Mouse (Mus musculus): ENCODE results near the gene Dot1l. TPM values are rescaled to one million over a fixed set of nuclear protein-coding genes. Genes with fewer than 3 reads are reported as not detected.

Dot1l gene
- polyA plus RNA-seq, 1 experiment from 2014 or later: 7.5 TPM

GRCm38 (mm10) chr10:80804340-80804739 is 49.3 kb downstream of the Dot1l start:
- H3K27ac ChIP-seq (ENCODE audit: low read length): no peak overlapping the region
- peaks cover 42% of the 10 kb centered on the region for H3K36me3 ChIP-seq (ENCODE audit: control insufficient read depth, insufficient read depth)
- no peak for ATAC-seq (ENCODE audit: low read depth)
- 80% methylated on average over 2 of the region's 2 CpGs for WGBS (ENCODE audit: insufficient replicate concordance)
- no peak overlapping the region for H3K9ac ChIP-seq (ENCODE audit: low read depth, low read length)
- H3K27me3 ChIP-seq (ENCODE audit: control insufficient read depth, insufficient read depth, low read depth, low read length): peaks cover 31% of the 10 kb centered on the region
- no peak overlapping the region for H3K4me3 ChIP-seq (ENCODE audit: low read depth, low read length)
- H3K9me3 ChIP-seq (replicated peaks; ENCODE audit: control insufficient read depth, low read length): no peaks in the 10 kb centered on the region
- H3K4me2 ChIP-seq (ENCODE audit: low read depth, low read length): no peak overlapping the region
- peaks cover 47% of the 10 kb centered on the region for H3K4me1 ChIP-seq (ENCODE audit: control insufficient read depth, low read depth, low read length)

GRCm38 (mm10) chr10:80804916-80805315 is 49.9 kb downstream of the Dot1l start, which contains the start of gene Amh:
Gene Amh (plus strand): TSS chr10:80805243.
- no peak within 1 kb of the TSS for H3K4me2 ChIP-seq (ENCODE audit: low read depth, low read length)
- peaks cover 37% of the 10 kb centered on the region for H3K27me3 ChIP-seq (ENCODE audit: control insufficient read depth, insufficient read depth, low read depth, low read length)
- no peak within 1 kb of the TSS for H3K27ac ChIP-seq (ENCODE audit: low read length)
- ATAC-seq (ENCODE audit: low read depth): no peak
- H3K4me1 ChIP-seq (ENCODE audit: control insufficient read depth, low read depth, low read length): peaks cover 42% of the 10 kb centered on the region
- no peaks in the 10 kb centered on the region for H3K9me3 ChIP-seq (replicated peaks; ENCODE audit: control insufficient read depth, low read length)
- H3K36me3 ChIP-seq (ENCODE audit: control insufficient read depth, insufficient read depth): peaks cover 42% of the 10 kb centered on the region
- no peak within 1 kb of the TSS for H3K9ac ChIP-seq (ENCODE audit: low read depth, low read length)
- WGBS (ENCODE audit: insufficient replicate concordance): 66% methylated on average over 6 of the region's 6 CpGs
- H3K4me3 ChIP-seq (ENCODE audit: low read depth, low read length): no peak within 1 kb of the TSS

GRCm38 (mm10) chr10:80805322-80805721 is 50.3 kb downstream of the Dot1l start:
- H3K36me3 ChIP-seq (ENCODE audit: control insufficient read depth, insufficient read depth): peaks cover 42% of the 10 kb centered on the region
- peaks cover 38% of the 10 kb centered on the region for H3K4me1 ChIP-seq (ENCODE audit: control insufficient read depth, low read depth, low read length)
- WGBS (ENCODE audit: insufficient replicate concordance): 77% methylated on average over 5 of the region's 5 CpGs

GRCm38 (mm10) chr10:80805925-80806324 is 50.9 kb downstream of the Dot1l start:
- peaks cover 46% of the 10 kb centered on the region for H3K27me3 ChIP-seq (ENCODE audit: control insufficient read depth, insufficient read depth, low read depth, low read length)
- H3K4me3 ChIP-seq (ENCODE audit: low read depth, low read length): no peak overlapping the region
- peaks cover 41% of the 10 kb centered on the region for H3K36me3 ChIP-seq (ENCODE audit: control insufficient read depth, insufficient read depth)
- ATAC-seq (ENCODE audit: low read depth): peak; percentile 64
- no peak overlapping the region for H3K9ac ChIP-seq (ENCODE audit: low read depth, low read length)
- no peak overlapping the region for H3K4me2 ChIP-seq (ENCODE audit: low read depth, low read length)
- whole genome bisulfite sequencing (ENCODE audit: insufficient replicate concordance): 9% methylated on average over 3 of the region's 3 CpGs
- no peak overlapping the region for H3K27ac ChIP-seq (ENCODE audit: low read length)
- H3K9me3 ChIP-seq (replicated peaks; ENCODE audit: control insufficient read depth, low read length): no peaks in the 10 kb centered on the region
- peaks cover 38% of the 10 kb centered on the region for H3K4me1 ChIP-seq (ENCODE audit: control insufficient read depth, low read depth, low read length)

More at GRCm38 (mm10) chr10:80805322-80805721, 50.3 kb downstream of the Dot1l start:
- Histone ChIP-seq H3K27me3 (ENCODE audit: control insufficient read depth, insufficient read depth, low read depth, low read length) (peaks cover 41% of the 10 kb centered on the region), H3K27ac (ENCODE audit: low read length) (no peak overlapping the region), H3K4me3 (ENCODE audit: low read depth, low read length) (no peak overlapping the region), H3K4me2 (ENCODE audit: low read depth, low read length) (no peak overlapping the region), H3K9me3 (replicated peaks; ENCODE audit: control insufficient read depth, low read length) (no peaks in the 10 kb centered on the region), H3K9ac (ENCODE audit: low read depth, low read length) (no peak overlapping the region)
- ATAC-seq (ENCODE audit: low read depth): no peak

- 54% methylated on average over 34 of the region's 34 CpGs for WGBS (ENCODE audit: insufficient replicate concordance)
- Histone ChIP-seq H3K4me1 (ENCODE audit: control insufficient read depth, low read depth, low read length) (peaks cover 38% of the 10 kb centered on the region), H3K9ac (ENCODE audit: low read depth, low read length) (peak overlapping the region; percentile 42), H3K36me3 (ENCODE audit: control insufficient read depth, insufficient read depth) (peaks cover 36% of the 10 kb centered on the region), H3K4me2 (ENCODE audit: low read depth, low read length) (peak overlapping the region; percentile 78), H3K4me3 (ENCODE audit: low read depth, low read length) (peak overlapping the region; percentile 57), H3K27ac (ENCODE audit: low read length) (no peak overlapping the region), H3K9me3 (replicated peaks; ENCODE audit: control insufficient read depth, low read length) (no peaks in the 10 kb centered on the region), H3K27me3 (ENCODE audit: control insufficient read depth, insufficient read depth, low read depth, low read length) (peaks cover 50% of the 10 kb centered on the region)
- 0 out of 2 replicates have a peak, but pooled peaks have one; percentile 1 for ATAC-seq (ENCODE audit: low read depth)
These were observed 51.5 kb downstream of the Dot1l start for GRCm38 (mm10) chr10:80806341-80807056.

GRCm38 (mm10) chr10:80807057-80807627 is 52.1 kb downstream of the Dot1l start:
- peaks cover 29% of the 10 kb centered on the region for H3K36me3 ChIP-seq (ENCODE audit: control insufficient read depth, insufficient read depth)
- peak overlapping the region; percentile 42 for H3K9ac ChIP-seq (ENCODE audit: low read depth, low read length)
- under 1% methylated on average over 58 of the region's 58 CpGs for WGBS (ENCODE audit: insufficient replicate concordance)
- ATAC-seq (ENCODE audit: low read depth): peak; percentile 59
- no peak overlapping the region for H3K27ac ChIP-seq (ENCODE audit: low read length)
- H3K27me3 ChIP-seq (ENCODE audit: control insufficient read depth, insufficient read depth, low read depth, low read length): peaks cover 53% of the 10 kb centered on the region
- H3K9me3 ChIP-seq (replicated peaks; ENCODE audit: control insufficient read depth, low read length): no peaks in the 10 kb centered on the region
- peaks cover 38% of the 10 kb centered on the region for H3K4me1 ChIP-seq (ENCODE audit: control insufficient read depth, low read depth, low read length)
- H3K4me2 ChIP-seq (ENCODE audit: low read depth, low read length): peak overlapping the region; percentile 78
- H3K4me3 ChIP-seq (ENCODE audit: low read depth, low read length): peak overlapping the region; percentile 57

GRCm38 (mm10) chr10:80808099-80808984 is 53.3 kb downstream of the Dot1l start:
- Histone ChIP-seq H3K27me3 (ENCODE audit: control insufficient read depth, insufficient read depth, low read depth, low read length) (peaks cover 60% of the 10 kb centered on the region), H3K9ac (ENCODE audit: low read depth, low read length) (no peak overlapping the region), H3K27ac (ENCODE audit: low read length) (no peak overlapping the region), H3K9me3 (replicated peaks; ENCODE audit: control insufficient read depth, low read length) (no peaks in the 10 kb centered on the region), H3K4me2 (ENCODE audit: low read depth, low read length) (0 out of 2 replicates have a peak overlapping the region, but pooled peaks have one; percentile 0), H3K4me3 (ENCODE audit: low read depth, low read length) (no peak overlapping the region), H3K36me3 (ENCODE audit: control insufficient read depth, insufficient read depth) (peaks cover 17% of the 10 kb centered on the region), H3K4me1 (ENCODE audit: control insufficient read depth, low read depth, low read length) (peaks cover 38% of the 10 kb centered on the region)
- ATAC-seq (ENCODE audit: low read depth): no peak
- WGBS (ENCODE audit: insufficient replicate concordance): 20% methylated on average over 40 of the region's 40 CpGs

- no peaks in the 10 kb centered on the region for H3K9me3 ChIP-seq (replicated peaks; ENCODE audit: control insufficient read depth, low read length)
- peaks cover 9% of the 10 kb centered on the region for H3K36me3 ChIP-seq (ENCODE audit: control insufficient read depth, insufficient read depth)
- H3K4me2 ChIP-seq (ENCODE audit: low read depth, low read length): no peak overlapping the region
- WGBS (ENCODE audit: insufficient replicate concordance): 11% methylated on average over 18 of the region's 18 CpGs
- no peak overlapping the region for H3K27ac ChIP-seq (ENCODE audit: low read length)
- no peak overlapping the region for H3K4me3 ChIP-seq (ENCODE audit: low read depth, low read length)
- H3K27me3 ChIP-seq (ENCODE audit: control insufficient read depth, insufficient read depth, low read depth, low read length): peaks cover 61% of the 10 kb centered on the region
- H3K4me1 ChIP-seq (ENCODE audit: control insufficient read depth, low read depth, low read length): peaks cover 38% of the 10 kb centered on the region
- no peak for ATAC-seq (ENCODE audit: low read depth)
- no peak overlapping the region for H3K9ac ChIP-seq (ENCODE audit: low read depth, low read length)
These were observed 54.1 kb downstream of the Dot1l start for GRCm38 (mm10) chr10:80808985-80809632.

Data from liver, embryonic 16.5 days (tissue).